Mouse (Mus musculus) ES-Bruce4 (cell line): ENCODE measurements around the gene Arhgap33.
A peak's percentile ranks its signal among the peaks of the same experiment; 100 is the strongest.

Experiments
- CTCF ChIP-seq: IDR thresholded peaks from one replicate; pipeline ENCODE4 v1.8.1; 2011; ENCODE audit warnings: low read depth, low read length
- POLR2A ChIP-seq: IDR thresholded peaks from one replicate; pipeline ENCODE4 v1.8.1; 2011; ENCODE audit warnings: low read length; ENCODE audit not compliant: insufficient read depth

- TF ChIP-seq CTCF (peak; percentile 10), POLR2A (no peak)
These were observed 43.9 kb downstream of the Arhgap33 start for GRCm38 (mm10) chr7:30490957-30491307.
